Mouse (Mus musculus) intestine, embryonic 16.5 days (tissue): ENCODE measurements around the gene Pot1b. TPM values are rescaled to one million over a fixed set of nuclear protein-coding genes. Genes with fewer than 3 reads are reported as not detected.

ENCODE experiments used
- ATAC-seq: fragments of 200-750 bp; cut with Nextera tagmentation; 2 replicates; pipeline ENCODE4 v1.8.0; 2017; ENCODE audit warnings: moderate TSS enrichment, moderate library complexity
- H3K27ac ChIP-seq: fragments of 300-500 bp; sonication (generic); 2 replicates; pipeline ENCODE4 v1.5.1; 2014; ENCODE audit warnings: mild to moderate bottlenecking, low read length
- H3K27me3 ChIP-seq: fragments of 300-500 bp; sonication (generic); replicated peaks from 2 replicates; pipeline ENCODE4 v1.6.1; 2014; ENCODE audit warnings: low read length, control low read depth, mixed read lengths; ENCODE audit not compliant: control insufficient read depth, insufficient read depth
- H3K36me3 ChIP-seq: fragments of 300-500 bp; sonication (generic); 2 replicates; pipeline ENCODE4 v1.6.1; 2014; ENCODE audit warnings: low read length, control low read depth; ENCODE audit not compliant: control insufficient read depth, insufficient read depth
- H3K4me1 ChIP-seq: fragments of 300-500 bp; sonication (generic); 2 replicates; pipeline ENCODE4 v1.6.1; 2014; ENCODE audit warnings: low read length, control low read depth, mixed read lengths; ENCODE audit not compliant: control insufficient read depth, insufficient read depth
- H3K4me2 ChIP-seq: fragments of 300-500 bp; sonication (generic); 2 replicates; pipeline ENCODE4 v1.6.1; 2014; ENCODE audit warnings: low read depth, low read length, control low read depth
- H3K4me3 ChIP-seq: fragments of 300-500 bp; sonication (generic); 2 replicates; pipeline ENCODE4 v1.5.1; 2014; ENCODE audit warnings: mild to moderate bottlenecking, low read length
- H3K9ac ChIP-seq: fragments of 300-500 bp; sonication (generic); 2 replicates; pipeline ENCODE4 v1.6.1; 2014; ENCODE audit warnings: low read depth, low read length
- H3K9me3 ChIP-seq: fragments of 300-500 bp; sonication (generic); 2 replicates; pipeline ENCODE4 v1.6.1; 2016; ENCODE audit warnings: low read length, control low read depth; ENCODE audit not compliant: control insufficient read depth
- WGBS: fragments of 180-500 bp; shearing (Covaris S2); extraction: QIAGEN DNeasy Blood & Tissue Kit; methylation state at CpG from one replicate; pipeline ENCODE4 v1.1.7; 2014; 5-methylcytosine and 5-hydroxymethylcytosine counted together
- polyA plus RNA-seq: library from polyadenylated mRNA; unstranded; fragments of >200 nt; fragmentation: Nextera tagmentation; extraction: Ambion mirVana; gene quantifications from 2 replicates; pipeline ENCODE4 v1.2.1, GENCODE M21; 2015

Pot1b gene
- 5.0 and 5.8 TPM in 2 replicates for polyA plus RNA-seq

DNA sequence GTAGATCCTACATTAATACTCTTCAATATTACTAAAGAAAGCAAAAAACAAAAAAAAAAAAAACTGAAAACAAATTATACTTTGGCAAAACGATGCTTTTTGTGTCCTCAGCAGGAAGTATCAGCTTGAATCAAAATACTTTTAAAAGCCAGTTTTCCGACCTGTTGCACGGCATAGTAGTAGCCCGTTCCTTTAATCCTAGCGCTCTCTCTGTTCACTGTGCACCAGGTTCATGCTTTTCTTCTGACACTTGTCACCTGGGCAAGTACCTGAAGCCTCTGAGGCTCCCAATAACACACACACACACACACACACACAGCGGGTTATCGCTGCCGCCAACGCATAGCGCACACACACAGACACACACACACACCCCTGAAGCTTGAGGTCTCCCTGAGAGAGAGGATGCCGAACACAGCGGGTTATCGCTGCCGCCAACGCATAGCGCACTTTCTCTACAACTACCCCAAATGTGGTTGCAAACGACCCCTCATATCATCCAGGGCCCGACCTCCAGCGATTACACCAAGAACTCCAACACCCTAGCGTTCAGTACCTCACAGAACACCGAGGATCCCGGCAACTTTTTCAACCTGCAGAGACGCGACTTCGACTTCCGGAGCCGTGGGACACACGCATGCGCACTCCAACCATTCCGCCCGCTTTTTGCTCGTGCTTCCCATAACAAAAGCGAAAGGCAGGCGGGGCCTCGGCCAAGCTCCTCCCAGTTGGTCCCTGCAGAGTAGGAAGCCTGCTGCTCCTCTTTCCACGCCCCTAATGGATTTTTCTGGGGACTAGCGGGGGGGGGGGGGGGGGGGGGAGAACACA lies at the start of gene Pot1b:
Gene Pot1b (minus strand): TSS at position 645 of the 828 bp plus-strand sequence.
- H3K36me3 ChIP-seq, result no peaks in the 10 kb centered on the region
- H3K9me3 ChIP-seq, result no peaks in the 10 kb centered on the region
- peak within 1 kb of the TSS; percentile 79 for H3K9ac ChIP-seq
- no peaks in the 10 kb centered on the region for H3K27me3 ChIP-seq
- H3K27ac ChIP-seq, result peak within 1 kb of the TSS; percentile 57; the same call in 1 of the 2 replicates
- peak within 1 kb of the TSS; percentile 83 for H3K4me3 ChIP-seq
- no peaks in the 10 kb centered on the region for H3K4me1 ChIP-seq
- H3K4me2 ChIP-seq, result peak within 1 kb of the TSS; percentile 76
- peak; percentile 100 for ATAC-seq
- WGBS, result 0% methylated on average over 36 of the region's 37 CpGs

GRCm38 (mm10) chr17:55751170-55751569 lies 38.7 kb upstream of the Pot1b start:
- Histone ChIP-seq H3K4me3 (no peak overlapping the region), H3K9me3 (no peaks in the 10 kb centered on the region), H3K4me2 (no peak overlapping the region), H3K27me3 (no peaks in the 10 kb centered on the region), H3K27ac (no peak overlapping the region), H3K9ac (no peak overlapping the region), H3K36me3 (no peaks in the 10 kb centered on the region), H3K4me1 (no peaks in the 10 kb centered on the region)
- ATAC-seq, result no peak
- 79% methylated on average over 2 of the region's 2 CpGs for WGBS

DNA sequence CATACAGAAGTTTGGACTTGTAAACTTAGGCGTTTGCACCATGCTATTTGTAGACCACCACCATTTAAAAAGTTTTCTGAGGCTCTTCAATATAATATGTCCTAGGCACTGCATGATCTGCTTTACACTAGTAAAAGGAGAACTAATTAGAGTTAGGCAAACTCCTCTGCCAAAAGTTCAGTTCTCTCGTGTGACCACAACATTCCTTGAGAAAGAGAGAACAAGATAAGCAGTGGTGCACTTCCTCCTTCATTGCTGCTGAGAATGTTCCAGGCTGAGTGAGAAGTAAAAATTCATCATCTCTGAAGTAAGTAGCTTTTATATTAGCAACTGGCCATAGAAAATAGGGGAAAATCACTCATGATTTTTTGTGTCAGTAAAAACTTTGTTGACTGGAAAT lies 37.4 kb upstream of the Pot1b start, which contains the start of gene Adgre4:
Gene Adgre4 (plus strand): TSS at position 199 of the 400 bp plus-strand sequence.
- Histone ChIP-seq H3K4me1 (no peaks in the 10 kb centered on the region), H3K27me3 (no peaks in the 10 kb centered on the region), H3K27ac (no peak within 1 kb of the TSS), H3K9ac (no peak within 1 kb of the TSS), H3K36me3 (no peaks in the 10 kb centered on the region), H3K4me3 (no peak within 1 kb of the TSS), H3K9me3 (no peaks in the 10 kb centered on the region), H3K4me2 (no peak within 1 kb of the TSS)
- WGBS, result 52% methylated on average over 2 of the region's 2 CpGs
- no peak for ATAC-seq

DNA sequence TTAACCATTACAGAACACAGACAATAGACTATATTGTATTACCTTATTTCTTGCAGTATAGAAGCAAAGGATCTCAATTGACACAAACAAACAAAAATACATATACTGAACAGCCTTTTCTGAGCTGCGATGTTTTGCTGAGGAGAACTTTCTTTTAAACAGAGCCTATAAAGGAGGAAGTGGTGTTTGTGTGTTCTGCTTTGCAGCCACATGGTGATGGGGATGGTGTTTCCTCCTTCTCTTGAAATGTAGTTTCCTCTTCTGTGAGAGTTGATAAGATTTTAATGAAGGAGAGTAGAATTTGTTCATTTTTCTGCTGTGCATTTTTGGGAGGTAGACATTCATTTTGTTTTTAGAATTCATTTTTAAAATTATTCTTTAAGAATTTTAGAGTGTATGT lies 24.2 kb upstream of the Pot1b start:
- ATAC-seq, result no peak
- H3K27ac ChIP-seq, result no peak overlapping the region
- no peak overlapping the region for H3K9ac ChIP-seq
- no peak overlapping the region for H3K4me2 ChIP-seq
- 77% methylated on average over 1 of the region's 1 CpGs for WGBS
- no peak overlapping the region for H3K4me3 ChIP-seq
- no peaks in the 10 kb centered on the region for H3K36me3 ChIP-seq
- no peaks in the 10 kb centered on the region for H3K4me1 ChIP-seq
- H3K9me3 ChIP-seq, result no peaks in the 10 kb centered on the region
- no peaks in the 10 kb centered on the region for H3K27me3 ChIP-seq

GRCm38 (mm10) chr17:55726193-55726592 lies 13.8 kb upstream of the Pot1b start:
- H3K4me1 ChIP-seq, result no peaks in the 10 kb centered on the region
- no peaks in the 10 kb centered on the region for H3K36me3 ChIP-seq
- H3K27ac ChIP-seq, result no peak overlapping the region
- H3K9ac ChIP-seq, result no peak overlapping the region
- no peaks in the 10 kb centered on the region for H3K27me3 ChIP-seq
- H3K4me2 ChIP-seq, result no peak overlapping the region
- 72% methylated on average over 2 of the region's 2 CpGs for WGBS
- ATAC-seq, result no peak
- H3K4me3 ChIP-seq, result no peak overlapping the region
- H3K9me3 ChIP-seq, result no peaks in the 10 kb centered on the region

GRCm38 (mm10) chr17:55722250-55722649 lies 9.8 kb upstream of the Pot1b start:
- no peaks in the 10 kb centered on the region for H3K27me3 ChIP-seq
- no peaks in the 10 kb centered on the region for H3K4me1 ChIP-seq
- no peak for ATAC-seq
- H3K36me3 ChIP-seq, result no peaks in the 10 kb centered on the region
- no peak overlapping the region for H3K4me3 ChIP-seq
- 71% methylated on average over 2 of the region's 2 CpGs for WGBS
- H3K9ac ChIP-seq, result no peak overlapping the region
- H3K9me3 ChIP-seq, result no peaks in the 10 kb centered on the region
- no peak overlapping the region for H3K4me2 ChIP-seq
- H3K27ac ChIP-seq, result no peak overlapping the region

DNA sequence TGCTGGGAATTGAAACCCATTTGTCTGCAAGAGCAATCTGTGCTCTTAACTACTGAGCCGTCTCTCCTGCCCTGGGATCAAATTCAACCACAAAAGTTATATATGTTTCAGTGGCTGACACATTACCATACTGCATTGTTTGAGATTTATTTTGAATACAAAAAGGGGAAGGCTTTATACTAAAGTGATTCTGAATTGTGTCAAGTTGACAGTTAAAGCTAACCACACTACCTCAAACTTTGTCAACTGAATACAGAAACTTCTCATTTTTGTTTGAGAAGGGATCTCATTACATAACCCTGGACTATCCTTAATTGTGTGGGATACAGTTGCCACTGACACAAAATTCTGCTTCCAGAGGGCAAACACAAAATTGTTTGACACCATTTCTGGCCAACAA lies 8.8 kb upstream of the Pot1b start:
- Histone ChIP-seq H3K4me1 (no peaks in the 10 kb centered on the region), H3K27me3 (no peaks in the 10 kb centered on the region), H3K27ac (no peak overlapping the region), H3K9me3 (no peaks in the 10 kb centered on the region), H3K36me3 (no peaks in the 10 kb centered on the region), H3K9ac (no peak overlapping the region), H3K4me2 (no peak overlapping the region), H3K4me3 (no peak overlapping the region)
- WGBS, result 80% methylated on average over 1 of the region's 1 CpGs
- no peak for ATAC-seq

- WGBS, result 64% methylated on average over 5 of the region's 5 CpGs
- Histone ChIP-seq H3K4me3 (no peak overlapping the region), H3K4me2 (no peak overlapping the region), H3K9ac (no peak overlapping the region), H3K36me3 (no peaks in the 10 kb centered on the region), H3K9me3 (no peaks in the 10 kb centered on the region), H3K27ac (no peak overlapping the region), H3K27me3 (no peaks in the 10 kb centered on the region), H3K4me1 (no peaks in the 10 kb centered on the region)
- ATAC-seq, result no peak
These were observed 9.6 kb downstream of the Pot1b start for GRCm38 (mm10) chr17:55702865-55703264.

- Histone ChIP-seq H3K4me3 (no peak overlapping the region), H3K9ac (no peak overlapping the region), H3K27ac (no peak overlapping the region), H3K27me3 (no peaks in the 10 kb centered on the region), H3K4me2 (no peak overlapping the region), H3K36me3 (no peaks in the 10 kb centered on the region), H3K9me3 (no peaks in the 10 kb centered on the region), H3K4me1 (no peaks in the 10 kb centered on the region)
- 67% methylated on average over 3 of the region's 3 CpGs for WGBS
- ATAC-seq, result peak; percentile 33; the same call in 1 of the 2 replicates
These were observed 10.1 kb downstream of the Pot1b start for GRCm38 (mm10) chr17:55702161-55702820.
